Mouse (Mus musculus): ENCODE results near the gene Arfgap3. TPM values are rescaled to one million over a fixed set of nuclear protein-coding genes. Genes with fewer than 3 reads are reported as not detected.
"Not testable (repeated sequence)": the region's sequence is repeated elsewhere in the genome, so short reads cannot be mapped to it uniquely, and the experiment has no call there.

The Arfgap3 gene
- polyA plus RNA-seq, 2 experiments = 51.4 to 54.8 TPM

- WGBS = 92% methylated on average over 4 of the region's 4 CpGs
- DNase-seq (ENCODE audit: low spot score) = no peak
- H3K9me3 ChIP-seq (ENCODE audit: control insufficient read depth, low read length) = no peaks in the 10 kb centered on the region
- H3K27me3 ChIP-seq (ENCODE audit: control insufficient read depth, insufficient read depth, low read length) = no peaks in the 10 kb centered on the region
- H3K4me3 ChIP-seq (replicated peaks; ENCODE audit: low read length) = no peak overlapping the region
- no peak for TF ChIP-seq POLR2A (IDR thresholded peaks at IDR 0.05; ENCODE audit: borderline replicate concordance, extremely low read depth, insufficient read depth, insufficient read length)
- no peak overlapping the region for H3K27ac ChIP-seq (replicated peaks; ENCODE audit: low read depth, low read length)
- peaks cover 50% of the 10 kb centered on the region for H3K36me3 ChIP-seq (ENCODE audit: control insufficient read depth, insufficient read depth, low read length)
- H3K4me1 ChIP-seq (ENCODE audit: control insufficient read depth, insufficient read depth, low read length) = no peaks in the 10 kb centered on the region
- H3K9ac ChIP-seq (ENCODE audit: low read depth, low read length, severe bottlenecking) = no peak overlapping the region
- no peak for ATAC-seq (ENCODE audit: low FRiP score, low read depth)
- H3K4me2 ChIP-seq (replicated peaks; ENCODE audit: low read depth, low read length, severe bottlenecking) = no peak overlapping the region
These were observed 32.4 kb upstream of the Arfgap3 start for GRCm38 (mm10) chr15:83382467-83382866.

GRCm38 (mm10) chr15:83377153-83377552, 27.1 kb upstream of the Arfgap3 start:
- ATAC-seq (ENCODE audit: low FRiP score, low read depth) = no peak
- H3K9me3 ChIP-seq (ENCODE audit: control insufficient read depth, low read length) = no peaks in the 10 kb centered on the region
- H3K4me2 ChIP-seq (replicated peaks; ENCODE audit: low read depth, low read length, severe bottlenecking) = no peak overlapping the region
- no peak overlapping the region for H3K9ac ChIP-seq (ENCODE audit: low read depth, low read length, severe bottlenecking)
- no peaks in the 10 kb centered on the region for H3K27me3 ChIP-seq (ENCODE audit: control insufficient read depth, insufficient read depth, low read length)
- H3K4me3 ChIP-seq (replicated peaks; ENCODE audit: low read length) = no peak overlapping the region
- DNase-seq (ENCODE audit: low spot score) = no peak
- no peak overlapping the region for H3K27ac ChIP-seq (replicated peaks; ENCODE audit: low read depth, low read length)
- 84% methylated on average over 4 of the region's 4 CpGs for WGBS
- H3K36me3 ChIP-seq (ENCODE audit: control insufficient read depth, insufficient read depth, low read length) = peaks cover 36% of the 10 kb centered on the region
- TF ChIP-seq POLR2A (IDR thresholded peaks at IDR 0.05; ENCODE audit: borderline replicate concordance, extremely low read depth, insufficient read depth, insufficient read length) = no peak
- H3K4me1 ChIP-seq (ENCODE audit: control insufficient read depth, insufficient read depth, low read length) = no peaks in the 10 kb centered on the region

DNA sequence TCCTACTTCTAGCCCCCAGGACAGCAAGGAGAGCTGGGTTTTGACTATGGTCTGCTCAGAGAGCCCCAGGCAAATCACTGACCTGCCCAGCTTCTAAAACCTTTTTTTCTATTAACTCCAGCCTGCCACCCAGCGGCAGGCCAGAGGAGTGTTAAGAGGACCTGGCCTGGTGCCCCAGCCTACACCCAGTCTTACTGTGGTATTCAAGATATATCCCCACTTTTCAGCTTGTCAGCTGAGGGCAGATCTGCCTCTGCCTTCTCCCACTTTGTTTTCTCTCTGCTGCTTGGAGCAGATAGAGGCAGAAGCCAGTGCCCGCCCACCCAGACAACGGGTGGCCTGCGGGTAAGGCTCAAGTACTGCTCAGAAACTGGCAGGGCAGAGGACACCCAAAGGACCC, 25.1 kb upstream of the Arfgap3 start:
- Histone ChIP-seq H3K27ac (replicated peaks; ENCODE audit: low read depth, low read length) (no peak overlapping the region), H3K36me3 (ENCODE audit: control insufficient read depth, insufficient read depth, low read length) (peaks cover 27% of the 10 kb centered on the region), H3K9me3 (ENCODE audit: control insufficient read depth, low read length) (no peaks in the 10 kb centered on the region), H3K4me2 (replicated peaks; ENCODE audit: low read depth, low read length, severe bottlenecking) (no peak overlapping the region), H3K27me3 (ENCODE audit: control insufficient read depth, insufficient read depth, low read length) (no peaks in the 10 kb centered on the region), H3K9ac (ENCODE audit: low read depth, low read length, severe bottlenecking) (no peak overlapping the region), H3K4me1 (ENCODE audit: control insufficient read depth, insufficient read depth, low read length) (no peaks in the 10 kb centered on the region), H3K4me3 (replicated peaks; ENCODE audit: low read length) (no peak overlapping the region)
- peak; percentile 67 for DNase-seq (ENCODE audit: low spot score)
- no peak for TF ChIP-seq POLR2A (IDR thresholded peaks at IDR 0.05; ENCODE audit: borderline replicate concordance, extremely low read depth, insufficient read depth, insufficient read length)
- WGBS = 70% methylated on average over 4 of the region's 4 CpGs
- no peak for ATAC-seq (ENCODE audit: low FRiP score, low read depth)

DNA sequence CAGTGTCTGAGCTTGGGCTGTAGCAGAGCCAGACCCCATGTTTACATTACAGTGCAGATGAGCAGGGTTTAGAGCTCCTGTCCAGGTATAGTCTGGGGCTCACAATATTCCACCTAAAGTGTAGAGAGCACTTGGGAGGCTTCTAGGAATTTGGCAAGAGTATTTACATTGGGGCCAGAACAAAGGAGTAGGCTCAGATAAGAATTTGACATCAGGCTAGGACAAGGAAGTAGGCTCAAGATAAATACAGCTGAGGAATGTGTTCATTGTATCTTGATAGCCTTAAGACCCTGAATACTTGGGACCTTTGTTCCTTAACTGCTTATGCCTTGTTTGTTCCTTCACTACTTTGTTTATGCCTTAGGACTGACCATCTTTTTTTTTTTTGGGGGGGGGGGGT, 24.0 kb upstream of the Arfgap3 start:
- H3K9me3 ChIP-seq (ENCODE audit: control insufficient read depth, low read length) = no peaks in the 10 kb centered on the region
- H3K27me3 ChIP-seq (ENCODE audit: control insufficient read depth, insufficient read depth, low read length) = no peaks in the 10 kb centered on the region
- no peak overlapping the region for H3K27ac ChIP-seq (replicated peaks; ENCODE audit: low read depth, low read length)
- H3K9ac ChIP-seq (ENCODE audit: low read depth, low read length, severe bottlenecking) = no peak overlapping the region
- H3K4me3 ChIP-seq (replicated peaks; ENCODE audit: low read length) = no peak overlapping the region
- H3K4me1 ChIP-seq (ENCODE audit: control insufficient read depth, insufficient read depth, low read length) = no peaks in the 10 kb centered on the region
- no peak for ATAC-seq (ENCODE audit: low FRiP score, low read depth)
- peaks cover 22% of the 10 kb centered on the region for H3K36me3 ChIP-seq (ENCODE audit: control insufficient read depth, insufficient read depth, low read length)
- no peak for TF ChIP-seq POLR2A (IDR thresholded peaks at IDR 0.05; ENCODE audit: borderline replicate concordance, extremely low read depth, insufficient read depth, insufficient read length)
- no peak overlapping the region for H3K4me2 ChIP-seq (replicated peaks; ENCODE audit: low read depth, low read length, severe bottlenecking)
- no peak for DNase-seq (ENCODE audit: low spot score)

DNA sequence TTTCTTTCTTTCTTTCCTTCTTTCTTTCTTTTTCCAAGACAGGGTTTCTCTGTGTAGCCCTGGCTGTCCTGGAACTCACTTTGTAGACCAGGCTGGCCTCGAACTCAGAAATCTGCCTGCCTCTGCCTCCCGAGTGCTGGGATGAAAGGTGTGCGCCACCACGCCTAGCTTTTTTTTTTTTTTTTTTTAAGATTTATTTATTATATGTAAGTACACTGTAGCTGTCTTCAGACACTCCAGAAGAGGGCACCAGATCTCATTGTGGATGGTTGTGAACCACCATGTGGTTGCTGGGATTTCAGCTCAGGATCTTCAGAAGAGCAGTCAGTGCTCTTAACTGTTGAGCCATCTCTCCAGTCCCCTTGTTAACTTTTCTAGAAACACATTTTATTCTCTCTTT, 18.7 kb upstream of the Arfgap3 start:
- H3K9me3 ChIP-seq (ENCODE audit: control insufficient read depth, low read length); H3K27me3 ChIP-seq (ENCODE audit: control insufficient read depth, insufficient read depth, low read length); ATAC-seq (ENCODE audit: low FRiP score, low read depth); H3K27ac ChIP-seq (replicated peaks; ENCODE audit: low read depth, low read length); H3K36me3 ChIP-seq (ENCODE audit: control insufficient read depth, insufficient read depth, low read length); H3K4me1 ChIP-seq (ENCODE audit: control insufficient read depth, insufficient read depth, low read length); H3K4me2 ChIP-seq (replicated peaks; ENCODE audit: low read depth, low read length, severe bottlenecking); DNase-seq (ENCODE audit: low spot score); H3K4me3 ChIP-seq (replicated peaks; ENCODE audit: low read length); H3K9ac ChIP-seq (ENCODE audit: low read depth, low read length, severe bottlenecking): not testable (repeated sequence)
- 95% methylated on average over 4 of the region's 4 CpGs for WGBS

GRCm38 (mm10) chr15:83368261-83368660, 18.2 kb upstream of the Arfgap3 start:
- Histone ChIP-seq H3K9ac (ENCODE audit: low read depth, low read length, severe bottlenecking) (no peak overlapping the region), H3K9me3 (ENCODE audit: control insufficient read depth, low read length) (no peaks in the 10 kb centered on the region), H3K27ac (replicated peaks; ENCODE audit: low read depth, low read length) (no peak overlapping the region), H3K4me1 (ENCODE audit: control insufficient read depth, insufficient read depth, low read length) (0 out of 2 replicates have a peak, but pooled peaks cover 4% of the 10 kb centered on the region), H3K27me3 (ENCODE audit: control insufficient read depth, insufficient read depth, low read length) (no peaks in the 10 kb centered on the region; the same call in 1 of the 2 replicates), H3K36me3 (ENCODE audit: control insufficient read depth, insufficient read depth, low read length) (no peaks in the 10 kb centered on the region), H3K4me2 (replicated peaks; ENCODE audit: low read depth, low read length, severe bottlenecking) (no peak overlapping the region), H3K4me3 (replicated peaks; ENCODE audit: low read length) (no peak overlapping the region)
- ATAC-seq (ENCODE audit: low FRiP score, low read depth) (no peak), DNase-seq (ENCODE audit: low spot score) (peak; percentile 27)
- no peak for TF ChIP-seq POLR2A (IDR thresholded peaks at IDR 0.05; ENCODE audit: borderline replicate concordance, extremely low read depth, insufficient read depth, insufficient read length)
- WGBS = 83% methylated on average over 2 of the region's 2 CpGs

Measured in limb, embryonic 14.5 days (tissue).